Mouse (Mus musculus): ENCODE results near the gene Magi3.

The Magi3 gene

GRCm38 (mm10) chr3:104032086-104032485, 188.1 kb downstream of the Magi3 start:
- no peak for DNase-seq (ENCODE audit: low spot score in 2 of 2)

GRCm38 (mm10) chr3:104026938-104027337, 193.2 kb downstream of the Magi3 start:
- DNase-seq (ENCODE audit: low spot score in 2 of 2) = no peak

GRCm38 (mm10) chr3:104020101-104020500, 200.1 kb downstream of the Magi3 start:
- DNase-seq (ENCODE audit: low spot score in 2 of 2) = no peak

- DNase-seq (ENCODE audit: low spot score in 2 of 2) = peak in 1 of 2 experiments; percentile 46
Observed at GRCm38 (mm10) chr3:104019453-104019852, 200.7 kb downstream of the Magi3 start.

GRCm38 (mm10) chr3:104017931-104018330, 202.2 kb downstream of the Magi3 start:
- DNase-seq (ENCODE audit: low spot score in 2 of 2) = no peak

GRCm38 (mm10) chr3:104011972-104012371, 208.2 kb downstream of the Magi3 start:
- no peak for DNase-seq (ENCODE audit: low spot score in 2 of 2)

- DNase-seq (ENCODE audit: low spot score in 2 of 2) = no peak
Observed at GRCm38 (mm10) chr3:104009924-104010662, 210.1 kb downstream of the Magi3 start.

GRCm38 (mm10) chr3:104007479-104007878, 212.7 kb downstream of the Magi3 start:
- DNase-seq (ENCODE audit: low spot score in 2 of 2) = no peak

- no peak for DNase-seq (ENCODE audit: low spot score in 2 of 2)
Observed at GRCm38 (mm10) chr3:104006896-104007466, 213.2 kb downstream of the Magi3 start.

GRCm38 (mm10) chr3:103998724-103999123, 221.4 kb downstream of the Magi3 start:
- no peak for DNase-seq (ENCODE audit: low spot score in 2 of 2)

GRCm38 (mm10) chr3:103991271-103991670, 228.9 kb downstream of the Magi3 start:
- DNase-seq (ENCODE audit: low spot score in 2 of 2) = no peak

- no peak for DNase-seq (ENCODE audit: low spot score in 2 of 2)
Observed at GRCm38 (mm10) chr3:103989352-103989751, 230.8 kb downstream of the Magi3 start.

GRCm38 (mm10) chr3:103987831-103988432, 232.2 kb downstream of the Magi3 start:
- no peak for DNase-seq (ENCODE audit: low spot score in 2 of 2)

- no peak for DNase-seq (ENCODE audit: low spot score in 2 of 2)
Observed at GRCm38 (mm10) chr3:103985194-103985593, 235.0 kb downstream of the Magi3 start.

- no peak for DNase-seq (ENCODE audit: low spot score in 2 of 2)
Observed at GRCm38 (mm10) chr3:103984556-103984955, 235.6 kb downstream of the Magi3 start.

GRCm38 (mm10) chr3:103971157-103971556, 249.0 kb downstream of the Magi3 start:
- DNase-seq (ENCODE audit: low spot score in 2 of 2) = no peak

GRCm38 (mm10) chr3:103968701-103969100, 251.5 kb downstream of the Magi3 start:
- DNase-seq (ENCODE audit: low spot score in 2 of 2) = peak; percentile 16 to 39

GRCm38 (mm10) chr3:103967861-103968691, 252.1 kb downstream of the Magi3 start, which contains the start of gene Phtf1:
TSS of gene Phtf1 (plus strand) at chr3:103968110.
- DNase-seq (ENCODE audit: low spot score in 2 of 2) = peak; percentile 68 to 80

- DNase-seq (ENCODE audit: low spot score in 2 of 2) = no peak
Observed at GRCm38 (mm10) chr3:103967231-103967630, 252.9 kb downstream of the Magi3 start.

Measured in thymus, postnatal 10 days (tissue).